ENCODE assay signal across 8 mouse cellular contexts in genomic region chr6:120836389-120837151, GRCm38 (mm10). TPM values are rescaled to one million over a fixed set of nuclear protein-coding genes. Genes with fewer than 3 reads are reported as not detected.
DNase-seq lines count a peak whose midpoint lies in the region; ATAC-seq and TF ChIP-seq lines count a peak whose summit lies in the region.

No protein-coding gene starts in this region.

- H3K27ac ChIP-seq in heart, embryonic 14.5 days (replicated peaks in 1 of 2; ENCODE audit: control insufficient read depth in 1 of 2, insufficient read depth in 1 of 2, low read depth in 2 of 2, low read length in 2 of 2): peak overlapping the region; percentile 89 to 97
- no peak overlapping the region for H3K27ac ChIP-seq in ES-Bruce4 (ENCODE audit: insufficient read depth, low read length)
- H3K27ac ChIP-seq in embryonic facial prominence, embryonic 14.5 days (replicated peaks; ENCODE audit: low read depth, low read length): peak overlapping the region; percentile 96
- peak overlapping the region; percentile 92 for H3K27ac ChIP-seq in kidney, embryonic 14.5 days (ENCODE audit: low read depth, low read length)
- peak overlapping the region; percentile 92 for H3K27ac ChIP-seq in midbrain, embryonic 11.5 days (ENCODE audit: low read depth, low read length)

- H3K9me3 ChIP-seq in heart, embryonic 14.5 days (ENCODE audit: control insufficient read depth, low read length): peaks cover 4% of the 10 kb centered on the region; the same call in 1 of the 2 replicates
- H3K9me3 ChIP-seq in ES-Bruce4 (replicated peaks; ENCODE audit: control insufficient read depth, insufficient read depth, low read length, poor library complexity, severe bottlenecking): no peaks in the 10 kb centered on the region
- no peaks in the 10 kb centered on the region for H3K9me3 ChIP-seq in embryonic facial prominence, embryonic 14.5 days (ENCODE audit: control insufficient read depth, low read length)
- H3K9me3 ChIP-seq in kidney, embryonic 14.5 days (ENCODE audit: control insufficient read depth, low read length): no peaks in the 10 kb centered on the region
- H3K9me3 ChIP-seq in midbrain, embryonic 11.5 days (ENCODE audit: control insufficient read depth, low read length): no peaks in the 10 kb centered on the region

- H3K36me3 ChIP-seq in heart, embryonic 14.5 days (ENCODE audit: control insufficient read depth, insufficient read depth, low read length): no peaks in the 10 kb centered on the region
- H3K36me3 ChIP-seq in ES-Bruce4 (ENCODE audit: control insufficient read depth, insufficient read depth, low read length, poor library complexity, severe bottlenecking): no peaks in the 10 kb centered on the region
- peaks cover 14% of the 10 kb centered on the region; the same call in 1 of the 2 replicates for H3K36me3 ChIP-seq in embryonic facial prominence, embryonic 14.5 days (ENCODE audit: control insufficient read depth, insufficient read depth, low read length)
- no peaks in the 10 kb centered on the region for H3K36me3 ChIP-seq in kidney, embryonic 14.5 days (ENCODE audit: control insufficient read depth, insufficient read depth, low read length)
- no peaks in the 10 kb centered on the region for H3K36me3 ChIP-seq in midbrain, embryonic 11.5 days (ENCODE audit: control insufficient read depth, insufficient read depth, low read length)

- peak overlapping the region; percentile 98 for H3K9ac ChIP-seq in heart, embryonic 14.5 days (ENCODE audit: low read length)
- peak overlapping the region; percentile 80 for H3K9ac ChIP-seq in ES-Bruce4 (ENCODE audit: low read depth, poor library complexity, severe bottlenecking)
- H3K9ac ChIP-seq in embryonic facial prominence, embryonic 14.5 days (ENCODE audit: low read depth, low read length): peak overlapping the region; percentile 96
- H3K9ac ChIP-seq in kidney, embryonic 14.5 days (ENCODE audit: low read depth, low read length): peak overlapping the region; percentile 92
- H3K9ac ChIP-seq in midbrain, embryonic 11.5 days (ENCODE audit: low read length): peak overlapping the region; percentile 97

- 3% methylated on average over 37 of the region's 37 CpGs for WGBS in heart, embryonic 14.5 days
- 3% methylated on average over 32 of the region's 37 CpGs for WGBS in embryonic facial prominence, embryonic 14.5 days
- WGBS in kidney, embryonic 14.5 days: 3% methylated on average over 37 of the region's 37 CpGs
- 7% methylated on average over 32 of the region's 37 CpGs for WGBS in midbrain, embryonic 11.5 days

- H3K27me3 ChIP-seq in heart, embryonic 14.5 days (ENCODE audit: control insufficient read depth, insufficient read depth, low read length): no peaks in the 10 kb centered on the region
- no peaks in the 10 kb centered on the region for H3K27me3 ChIP-seq in ES-Bruce4 (ENCODE audit: control insufficient read depth, insufficient read depth, low read length, poor library complexity, severe bottlenecking)
- H3K27me3 ChIP-seq in embryonic facial prominence, embryonic 14.5 days (replicated peaks; ENCODE audit: control insufficient read depth, insufficient read depth, low read length): no peaks in the 10 kb centered on the region
- no peaks in the 10 kb centered on the region for H3K27me3 ChIP-seq in kidney, embryonic 14.5 days (ENCODE audit: control insufficient read depth, insufficient read depth, low read length)
- no peaks in the 10 kb centered on the region for H3K27me3 ChIP-seq in midbrain, embryonic 11.5 days (ENCODE audit: control insufficient read depth, insufficient read depth, low read length)

- DNase-seq in heart, adult 18-20 months: no peak
- DNase-seq in embryonic facial prominence, embryonic 14.5 days (ENCODE audit: low spot score): no peak
- peak; percentile 97 for DNase-seq in midbrain, embryonic 11.5 days (ENCODE audit: low spot score, missing footprints)
- no peak for DNase-seq in ovary, postnatal 10 days (ENCODE audit: low spot score)
- no peak for DNase-seq in spleen, adult 18-20 months

- ATAC-seq in heart, embryonic 14.5 days (ENCODE audit: insufficient number of reproducible peaks, insufficient read depth, low FRiP score, low read depth): peak; percentile 72
- ATAC-seq in embryonic facial prominence, embryonic 14.5 days (ENCODE audit: low read depth): peak; percentile 66
- peak; percentile 81 for ATAC-seq in kidney, embryonic 14.5 days (ENCODE audit: low FRiP score, low TSS enrichment)
- ATAC-seq in midbrain, embryonic 11.5 days (ENCODE audit: low FRiP score): peak; percentile 89

- TF ChIP-seq CTCF in ES-Bruce4 (IDR thresholded peaks at IDR 0.05; ENCODE audit: low read depth, low read length): no peak

- H3K4me1 ChIP-seq in heart, embryonic 14.5 days (ENCODE audit: control insufficient read depth in 2 of 2, insufficient read depth in 2 of 2, low read length in 2 of 2): peaks cover 0 to 10% of the 10 kb centered on the region in 2 experiments; a peak in 2 of 4 replicates
- H3K4me1 ChIP-seq in ES-Bruce4 (ENCODE audit: control insufficient read depth, insufficient read depth, low read length): no peaks in the 10 kb centered on the region
- 0 out of 2 replicates have a peak, but pooled peaks cover 5% of the 10 kb centered on the region for H3K4me1 ChIP-seq in embryonic facial prominence, embryonic 14.5 days (ENCODE audit: control insufficient read depth, insufficient read depth, low read length)
- no peaks in the 10 kb centered on the region for H3K4me1 ChIP-seq in kidney, embryonic 14.5 days (ENCODE audit: control insufficient read depth, insufficient read depth, low read length)
- peaks cover 3% of the 10 kb centered on the region for H3K4me1 ChIP-seq in midbrain, embryonic 11.5 days (ENCODE audit: control insufficient read depth, insufficient read depth, low read length)

- peak overlapping the region; percentile 69 to 81 for H3K4me3 ChIP-seq in heart, embryonic 14.5 days (ENCODE audit: control insufficient read depth in 1 of 2, insufficient read depth in 1 of 2, low read depth in 1 of 2, low read length in 2 of 2)
- peak overlapping the region; percentile 97 for H3K4me3 ChIP-seq in ES-Bruce4 (ENCODE audit: low read depth, low read length)
- H3K4me3 ChIP-seq in embryonic facial prominence, embryonic 14.5 days (ENCODE audit: low read depth, low read length): peak overlapping the region; percentile 78
- peak overlapping the region; percentile 76 for H3K4me3 ChIP-seq in kidney, embryonic 14.5 days (ENCODE audit: low read length)
- H3K4me3 ChIP-seq in midbrain, embryonic 11.5 days (ENCODE audit: low read depth, low read length): peak overlapping the region; percentile 89

- H3K4me2 ChIP-seq in heart, embryonic 14.5 days (ENCODE audit: low read length): peak overlapping the region; percentile 80
- peak overlapping the region; percentile 65 for H3K4me2 ChIP-seq in embryonic facial prominence, embryonic 14.5 days (ENCODE audit: low read depth, low read length)
- H3K4me2 ChIP-seq in kidney, embryonic 14.5 days (replicated peaks; ENCODE audit: low read depth, low read length): peak overlapping the region; percentile 55
- peak overlapping the region; percentile 60 for H3K4me2 ChIP-seq in midbrain, embryonic 11.5 days

- TF ChIP-seq POLR2A in ES-Bruce4 (IDR thresholded peaks at IDR 0.05; ENCODE audit: insufficient read depth, low read length): no peak

- TF ChIP-seq EP300 in ES-Bruce4 (IDR thresholded peaks at IDR 0.05; ENCODE audit: insufficient read depth, low read depth, low read length): no peak

RNA-seq across cellular contexts. Expression of gene Bcl2l13, which starts 0.6 kb away (rescaled TPM):
- polyA plus RNA-seq in heart, embryonic 14.5 days (2014; fragmentation: Nextera tagmentation; extraction: Ambion mirVana): 24.6 and 30.3 TPM in 2 replicates
- 10 to 100 TPM; 78.0 to 86.7 TPM for total RNA-seq in heart, adult 18-20 months (2021)
- polyA plus RNA-seq in ES-Bruce4 (2011; ENCODE audit: insufficient read depth, insufficient read length, low read depth, missing spikeins): 56.4 and 70.4 TPM in 2 replicates
- 26.2 and 33.3 TPM in 2 replicates for polyA plus RNA-seq in embryonic facial prominence, embryonic 14.5 days (2014; fragmentation: Nextera tagmentation; extraction: Ambion mirVana)
- 22.9 and 34.0 TPM in 2 replicates for polyA plus RNA-seq in kidney, embryonic 14.5 days (2014; fragmentation: Nextera tagmentation; extraction: Ambion mirVana)
- polyA plus RNA-seq in midbrain, embryonic 11.5 days (2014; fragmentation: Nextera tagmentation; extraction: Ambion mirVana): 40.9 and 45.6 TPM in 2 replicates

RNA-seq across cellular contexts. Expression of gene Atp6v1e1, which starts 14.0 kb away (rescaled TPM):
- 133 and 142 TPM in 2 replicates for polyA plus RNA-seq in heart, embryonic 14.5 days (2014; fragmentation: Nextera tagmentation; extraction: Ambion mirVana)
- 100 to 1,000 TPM; 168 to 174 TPM for total RNA-seq in heart, adult 18-20 months (2021)
- polyA plus RNA-seq in ES-Bruce4 (2011; ENCODE audit: insufficient read depth, insufficient read length, low read depth, missing spikeins): 186 and 213 TPM in 2 replicates
- polyA plus RNA-seq in embryonic facial prominence, embryonic 14.5 days (2014; fragmentation: Nextera tagmentation; extraction: Ambion mirVana): 128 and 141 TPM in 2 replicates
- 121 and 139 TPM in 2 replicates for polyA plus RNA-seq in kidney, embryonic 14.5 days (2014; fragmentation: Nextera tagmentation; extraction: Ambion mirVana)
- polyA plus RNA-seq in midbrain, embryonic 11.5 days (2014; fragmentation: Nextera tagmentation; extraction: Ambion mirVana): 162 and 163 TPM in 2 replicates
